Mouse (Mus musculus): ENCODE measurements around the gene Ist1. TPM values are rescaled to one million over a fixed set of nuclear protein-coding genes. Genes with fewer than 3 reads are reported as not detected.

Ist1 gene
- 10 to 100 TPM; 70.0 to 72.1 TPM for total RNA-seq (2021)
- long read RNA-seq, experiment 1, transcript Ist1-201 (10 exons, 2,304 nt): major isoform, 36 of 83 reads
- long read RNA-seq, experiment 1, transcript Ist1-204 (9 exons, 3,633 nt): minor isoform, 9 of 83 reads
- long read RNA-seq, experiment 1, partial matches to known transcripts: 11 of 83 reads
- long read RNA-seq, experiment 1, other reads (novel, unspliced or antisense): 27 of 83 reads
- long read RNA-seq, experiment 2, transcript Ist1-204 (9 exons, 3,633 nt): minor isoform, 12 of 74 reads
- long read RNA-seq, experiment 2, transcript Ist1-201 (10 exons, 2,304 nt): major isoform, 27 of 74 reads
- long read RNA-seq, experiment 2, partial matches to known transcripts: 16 of 74 reads
- long read RNA-seq, experiment 2, other reads (novel, unspliced or antisense): 19 of 74 reads

GRCm38 (mm10) chr8:109693146-109693900 is at the start of gene Ist1:
Gene Ist1, minus strand, starts transcription at chr8:109693260.
- no peak for TF ChIP-seq CTCF (IDR thresholded peaks at IDR 0.05)
- H3K4me3 ChIP-seq: peak within 1 kb of the TSS; percentile 89
- H3K27ac ChIP-seq: peak within 1 kb of the TSS; percentile 94
- DNase-seq (ENCODE audit: extremely low spot score in 1 of 2, low spot score in 2 of 2): peak; percentile 95 to 98
- intact Hi-C loops (cut with DNase I): loop anchor here (1.0 to 2.0 kb wide), 3 partner anchors 12 to 85 kb away; partner anchors contain the start of genes Ap1g1, Dhodh and Zfp821

- peak overlapping the region; percentile 88 for H3K27ac ChIP-seq
- no peak for DNase-seq (ENCODE audit: extremely low spot score in 1 of 2, low spot score in 2 of 2)
- TF ChIP-seq CTCF (IDR thresholded peaks at IDR 0.05): no peak
- peak overlapping the region; percentile 72 for H3K4me3 ChIP-seq
- intact Hi-C loops (cut with DNase I): no loop called here
These were observed 45.0 kb upstream of the Ist1 start for GRCm38 (mm10) chr8:109738049-109738380.

GRCm38 (mm10) chr8:109737237-109738048 is 44.4 kb upstream of the Ist1 start, which contains the start of gene Atxn1l:
Gene Atxn1l, minus strand, starts transcription at chr8:109737739.
- intact Hi-C loops (cut with DNase I): no loop called here
- Histone ChIP-seq H3K4me3 (peak within 1 kb of the TSS; percentile 72), H3K27ac (peak within 1 kb of the TSS; percentile 88)
- peak; percentile 82 for DNase-seq (ENCODE audit: extremely low spot score in 1 of 2, low spot score in 2 of 2)
- peak; percentile 54 for TF ChIP-seq CTCF (IDR thresholded peaks at IDR 0.05)

GRCm38 (mm10) chr8:109736819-109737218 is 43.8 kb upstream of the Ist1 start:
- intact Hi-C loops (cut with DNase I): no loop called here
- H3K27ac ChIP-seq: peak overlapping the region; percentile 88
- TF ChIP-seq CTCF (IDR thresholded peaks at IDR 0.05): no peak
- no peak for DNase-seq (ENCODE audit: extremely low spot score in 1 of 2, low spot score in 2 of 2)
- peak overlapping the region; percentile 72 for H3K4me3 ChIP-seq

- no peak for DNase-seq (ENCODE audit: extremely low spot score in 1 of 2, low spot score in 2 of 2)
- Histone ChIP-seq H3K4me3 (no peak overlapping the region), H3K27ac (no peak overlapping the region)
- intact Hi-C loops (cut with DNase I): no loop called here
- TF ChIP-seq CTCF (IDR thresholded peaks at IDR 0.05): no peak
These were observed 41.0 kb upstream of the Ist1 start for GRCm38 (mm10) chr8:109734018-109734417.

GRCm38 (mm10) chr8:109731012-109731411 is 38.0 kb upstream of the Ist1 start:
- no peak for DNase-seq (ENCODE audit: extremely low spot score in 1 of 2, low spot score in 2 of 2)
- intact Hi-C loops (cut with DNase I): no loop called here
- H3K4me3 ChIP-seq: no peak overlapping the region
- H3K27ac ChIP-seq: no peak overlapping the region
- no peak for TF ChIP-seq CTCF (IDR thresholded peaks at IDR 0.05)

- H3K4me3 ChIP-seq: no peak overlapping the region
- H3K27ac ChIP-seq: no peak overlapping the region
- intact Hi-C loops (cut with DNase I): no loop called here
- no peak for TF ChIP-seq CTCF (IDR thresholded peaks at IDR 0.05)
- no peak for DNase-seq (ENCODE audit: extremely low spot score in 1 of 2, low spot score in 2 of 2)
These were observed 32.0 kb upstream of the Ist1 start for GRCm38 (mm10) chr8:109725106-109725505.

- no peak for DNase-seq (ENCODE audit: extremely low spot score in 1 of 2, low spot score in 2 of 2)
- intact Hi-C loops (cut with DNase I): no loop called here
- no peak for TF ChIP-seq CTCF (IDR thresholded peaks at IDR 0.05)
- Histone ChIP-seq H3K4me3 (no peak overlapping the region), H3K27ac (no peak overlapping the region)
These were observed 21.9 kb upstream of the Ist1 start for GRCm38 (mm10) chr8:109714961-109715360.

- no peak for DNase-seq (ENCODE audit: extremely low spot score in 1 of 2, low spot score in 2 of 2)
- H3K27ac ChIP-seq: no peak overlapping the region
- no peak for TF ChIP-seq CTCF (IDR thresholded peaks at IDR 0.05)
- intact Hi-C loops (cut with DNase I): no loop called here
- no peak overlapping the region for H3K4me3 ChIP-seq
These were observed 19.5 kb upstream of the Ist1 start for GRCm38 (mm10) chr8:109712521-109712920.

GRCm38 (mm10) chr8:109707921-109708320 is 14.9 kb upstream of the Ist1 start:
- intact Hi-C loops (cut with DNase I): loop anchor here (2.0 kb wide), 1 partner anchor 71 kb away; the partner anchor contains the start of gene Ap1g1

GRCm38 (mm10) chr8:109706874-109707237 is 13.8 kb upstream of the Ist1 start:
- peak; percentile 68 to 79 for DNase-seq (ENCODE audit: extremely low spot score in 1 of 2, low spot score in 2 of 2)
- TF ChIP-seq CTCF (IDR thresholded peaks at IDR 0.05): peak; percentile 92
- Histone ChIP-seq H3K27ac (no peak overlapping the region), H3K4me3 (peak overlapping the region; percentile 80)
- intact Hi-C loops (cut with DNase I): loop anchor here (2.0 kb wide), 1 partner anchor 72 kb away; the partner anchor contains the start of gene Ap1g1

More at GRCm38 (mm10) chr8:109707921-109708320, 14.9 kb upstream of the Ist1 start:
- TF ChIP-seq CTCF (IDR thresholded peaks at IDR 0.05): no peak
- no peak overlapping the region for H3K4me3 ChIP-seq
- no peak for DNase-seq (ENCODE audit: extremely low spot score in 1 of 2, low spot score in 2 of 2)
- no peak overlapping the region for H3K27ac ChIP-seq

All from left cerebral cortex, adult 2 months (tissue).